In the genomic region with DNA sequence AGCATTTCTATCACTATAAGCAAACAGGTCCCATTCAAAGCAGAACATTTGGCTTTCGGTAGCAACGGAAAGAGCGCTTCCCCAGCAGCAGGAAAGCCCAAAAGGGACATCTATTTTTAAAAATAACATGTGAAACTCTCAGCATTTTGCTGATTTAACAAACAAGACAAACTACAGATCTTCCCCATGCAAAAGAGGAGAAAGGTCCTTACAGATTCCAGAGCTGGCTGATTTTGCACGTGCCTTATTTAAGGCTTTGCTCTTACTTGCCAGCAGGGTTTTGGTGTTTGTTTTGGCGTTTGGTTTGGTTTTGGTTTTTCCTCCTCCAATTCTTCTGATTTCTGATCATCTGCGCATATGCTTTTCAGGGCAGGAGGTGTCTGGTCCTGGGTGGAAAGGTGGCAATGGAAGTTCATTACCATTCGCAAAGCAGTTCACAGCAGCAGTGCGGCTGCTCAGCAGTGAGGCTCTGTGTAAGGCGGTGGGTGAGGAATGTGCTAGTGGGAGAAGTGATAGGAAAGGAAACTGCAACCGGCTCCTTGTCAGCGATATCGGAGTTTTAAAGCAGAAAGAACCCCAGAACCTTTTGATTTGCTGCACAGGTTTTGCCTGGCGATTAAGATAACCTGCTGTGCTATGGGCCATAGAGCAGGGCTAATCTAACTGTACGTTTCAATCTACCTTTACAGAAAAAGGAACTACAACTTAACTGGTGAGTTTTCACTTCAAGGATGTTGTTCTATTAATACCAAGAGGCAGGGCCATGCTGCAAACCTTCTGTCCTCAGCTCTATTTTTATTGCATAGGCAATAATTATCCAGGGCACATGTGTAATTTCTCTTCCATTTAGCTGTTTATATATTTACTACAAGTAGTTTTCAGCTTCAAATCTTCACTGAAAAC, we compare ENCODE assay signal across 10 mouse cellular contexts. TPM values are rescaled to one million over a fixed set of nuclear protein-coding genes. Genes with fewer than 3 reads are reported as not detected.
A peak's percentile ranks its signal among the peaks of the same experiment; 100 is the strongest.
DNase-seq lines count a peak whose midpoint lies in the region; ATAC-seq lines count a peak whose summit lies in the region.
"Had no signal": no experiment of that assay in that cellular context is flagged by ENCODE, and none has a peak within 500 bp of the region (broad histone marks: within the 10 kb centered on the region; RNA-seq: fewer than 3 reads in every experiment).

No protein-coding gene starts in this region.

- DNase-seq in embryo, embryonic 10.5 days (ENCODE audit: low spot score) = peak; percentile 22
- no peak for DNase-seq in embryo, embryonic 10 days (ENCODE audit: low spot score)
- DNase-seq in spleen, postnatal 36 days (ENCODE audit: low spot score in 2 of 2) = peak; percentile 31 to 44
- no peak for DNase-seq in spleen, postnatal 14 days (ENCODE audit: low spot score in 2 of 2)
- DNase-seq in right cerebral cortex, postnatal 25 days = peak; percentile 55
- no peak for DNase-seq in gastrocnemius, adult 18-20 months (ENCODE audit: low spot score)

- H3K4me1 ChIP-seq in hindbrain, embryonic 13.5 days (replicated peaks) = no peaks in the 10 kb centered on the region
- peaks cover 9% of the 10 kb centered on the region; the same call in 1 of the 2 replicates for H3K4me1 ChIP-seq in limb, embryonic 13.5 days

- H3K36me3 ChIP-seq in hindbrain, embryonic 13.5 days = no peaks in the 10 kb centered on the region
- H3K36me3 ChIP-seq in limb, embryonic 13.5 days = no peaks in the 10 kb centered on the region

- no peak overlapping the region for H3K9ac ChIP-seq in hindbrain, embryonic 13.5 days
- 0 out of 2 replicates have a peak overlapping the region, but pooled peaks have one; percentile 20 for H3K9ac ChIP-seq in limb, embryonic 13.5 days

- H3K9me3 ChIP-seq in hindbrain, embryonic 13.5 days = no peaks in the 10 kb centered on the region
- no peaks in the 10 kb centered on the region for H3K9me3 ChIP-seq in limb, embryonic 13.5 days

- H3K27me3 ChIP-seq in hindbrain, embryonic 13.5 days = no peaks in the 10 kb centered on the region; the same call in 1 of the 2 replicates
- H3K27me3 ChIP-seq in limb, embryonic 13.5 days = no peaks in the 10 kb centered on the region

- no peak overlapping the region for H3K4me3 ChIP-seq in hindbrain, embryonic 13.5 days
- peak overlapping the region; percentile 23 for H3K4me3 ChIP-seq in limb, embryonic 13.5 days
- H3K4me3 ChIP-seq: erythroblast, embryonic 14.5 days had no signal

- WGBS in hindbrain, embryonic 13.5 days = 29% methylated on average over 14 of the region's 14 CpGs
- 23% methylated on average over 14 of the region's 14 CpGs for WGBS in limb, embryonic 13.5 days

- ATAC-seq in hindbrain, embryonic 13.5 days (ENCODE audit: low FRiP score) = no peak
- ATAC-seq in limb, embryonic 13.5 days (ENCODE audit: low FRiP score, low read depth) = no peak

- no peak overlapping the region for H3K27ac ChIP-seq in hindbrain, embryonic 13.5 days
- no peak overlapping the region for H3K27ac ChIP-seq in limb, embryonic 13.5 days

- H3K4me2 ChIP-seq in hindbrain, embryonic 13.5 days = peak overlapping the region; percentile 40
- H3K4me2 ChIP-seq in limb, embryonic 13.5 days (replicated peaks) = peak overlapping the region; percentile 57

RNA-seq across cellular contexts. Expression of gene Snx13, which starts 8.1 kb away (rescaled TPM):
- 28.0 and 28.2 TPM in 2 replicates for polyA plus RNA-seq in hindbrain, embryonic 13.5 days (2015; fragmentation: Nextera tagmentation; extraction: Ambion mirVana)
- polyA plus RNA-seq in limb, embryonic 13.5 days (2015; fragmentation: Nextera tagmentation; extraction: Ambion mirVana) = 24.1 and 26.1 TPM in 2 replicates
- total RNA-seq in gastrocnemius, adult 18-20 months (2021) = 10 to 100 TPM; 54.3 to 56.0 TPM

RNA-seq across cellular contexts. Expression of gene Prps1l1, which starts 54.4 kb away (rescaled TPM):
- not detected in 2 replicates for polyA plus RNA-seq in hindbrain, embryonic 13.5 days (2015; fragmentation: Nextera tagmentation; extraction: Ambion mirVana)
- not detected in 2 replicates for polyA plus RNA-seq in limb, embryonic 13.5 days (2015; fragmentation: Nextera tagmentation; extraction: Ambion mirVana)
- not detected for total RNA-seq in gastrocnemius, adult 18-20 months (2021)
- polyA plus RNA-seq: C2C12; erythroblast, embryonic 14.5 days had no signal

Comparison
In these comparisons a context has a peak if more than half of its experiments do, and no peak if none do; other contexts are left out.
1. DNase-seq: peak in embryo, embryonic 10.5 days (single experiment), spleen, postnatal 36 days (2 of 2) and right cerebral cortex, postnatal 25 days (single experiment); none in embryo, embryonic 10 days (single experiment), spleen, postnatal 14 days (0 of 2) and gastrocnemius, adult 18-20 months (single experiment).